Mouse (Mus musculus) neural tube, embryonic 13.5 days (tissue): ENCODE results near the gene Fshb. TPM values are rescaled to one million over a fixed set of nuclear protein-coding genes. Genes with fewer than 3 reads are reported as not detected.

ENCODE experiments used
- ATAC-seq: fragments of 200-750 bp; cut with Nextera tagmentation; 2 replicates; pipeline ENCODE4 v1.8.0; 2017; ENCODE audit warnings: low read depth, mild to moderate bottlenecking, moderate TSS enrichment, moderate library complexity
- H3K27ac ChIP-seq: fragments of 300-500 bp; sonication (generic); replicated peaks from 2 replicates; pipeline ENCODE4 v1.5.1; 2015; ENCODE audit warnings: moderate library complexity, mild to moderate bottlenecking, inconsistent platforms
- H3K27me3 ChIP-seq: fragments of 300-500 bp; sonication (generic); 2 replicates; pipeline ENCODE4 v1.6.1; 2015; ENCODE audit warnings: mild to moderate bottlenecking, inconsistent platforms
- H3K36me3 ChIP-seq: fragments of 300-500 bp; sonication (generic); 2 replicates; pipeline ENCODE4 v1.6.1; 2015; ENCODE audit warnings: mild to moderate bottlenecking, inconsistent platforms
- H3K4me1 ChIP-seq: fragments of 300-500 bp; sonication (generic); replicated peaks from 2 replicates; pipeline ENCODE4 v1.6.1; 2015; ENCODE audit warnings: inconsistent platforms
- H3K4me2 ChIP-seq: fragments of 300-500 bp; sonication (generic); 2 replicates; pipeline ENCODE4 v1.6.1; 2015; ENCODE audit warnings: inconsistent platforms, mild to moderate bottlenecking, moderate library complexity
- H3K4me3 ChIP-seq: fragments of 300-500 bp; sonication (generic); 2 replicates; pipeline ENCODE4 v1.5.1; 2015; ENCODE audit warnings: mild to moderate bottlenecking, inconsistent platforms
- H3K9ac ChIP-seq: fragments of 300-500 bp; sonication (generic); 2 replicates; pipeline ENCODE4 v1.6.1; 2015; ENCODE audit warnings: moderate library complexity, mild to moderate bottlenecking, inconsistent platforms
- H3K9me3 ChIP-seq: fragments of 300-500 bp; sonication (generic); 2 replicates; pipeline ENCODE4 v1.6.1; 2016; ENCODE audit warnings: inconsistent platforms
- WGBS: fragments of 180-500 bp; shearing (Covaris S2); methylation state at CpG from one replicate; pipeline ENCODE4 v1.1.7; 2015; 5-methylcytosine and 5-hydroxymethylcytosine counted together
- polyA plus RNA-seq: library from polyadenylated mRNA; unstranded; fragments of >200 nt; fragmentation: Nextera tagmentation; extraction: Ambion mirVana; gene quantifications from 2 replicates; pipeline ENCODE4 v1.2.1, GENCODE M21; 2015

The Fshb gene
- polyA plus RNA-seq: not detected in 2 replicates

DNA sequence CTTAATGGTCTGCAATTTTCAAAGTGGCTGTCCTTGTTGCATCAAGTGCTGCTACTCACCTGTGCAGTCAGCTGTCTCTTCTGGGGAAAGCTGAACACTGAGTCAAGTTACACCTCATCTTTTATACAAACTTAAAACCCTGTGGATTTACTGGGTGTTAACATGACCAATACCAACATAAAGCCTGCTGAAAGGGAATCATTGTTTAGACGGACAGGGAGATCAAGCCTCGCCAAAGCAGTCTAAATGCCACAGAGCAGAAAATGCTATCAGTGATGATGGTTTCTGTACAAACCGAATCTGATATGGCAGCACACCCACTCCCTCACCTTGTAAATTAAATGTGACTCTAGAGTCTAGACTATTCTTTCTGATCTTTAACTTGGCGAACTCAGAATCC, at the start of gene Fshb:
TSS of gene Fshb (minus strand) at position 101 of the 400 bp plus-strand sequence.
- Histone ChIP-seq H3K9ac (no peak within 1 kb of the TSS), H3K27ac (no peak within 1 kb of the TSS), H3K9me3 (no peaks in the 10 kb centered on the region), H3K4me1 (no peaks in the 10 kb centered on the region), H3K36me3 (no peaks in the 10 kb centered on the region), H3K27me3 (no peaks in the 10 kb centered on the region), H3K4me2 (no peak within 1 kb of the TSS), H3K4me3 (no peak within 1 kb of the TSS)
- WGBS: 86% methylated on average over 4 of the region's 4 CpGs
- ATAC-seq: no peak

- Histone ChIP-seq H3K27me3 (no peaks in the 10 kb centered on the region), H3K4me2 (no peak overlapping the region), H3K4me3 (no peak overlapping the region), H3K36me3 (no peaks in the 10 kb centered on the region), H3K9ac (no peak overlapping the region), H3K4me1 (0 out of 2 replicates have a peak, but pooled peaks cover 6% of the 10 kb centered on the region), H3K27ac (no peak overlapping the region), H3K9me3 (no peaks in the 10 kb centered on the region)
- no peak for ATAC-seq
- WGBS: 12% methylated on average over 2 of the region's 2 CpGs
Measured at GRCm38 (mm10) chr2:107084256-107084655, 24.8 kb upstream of the Fshb start.

DNA sequence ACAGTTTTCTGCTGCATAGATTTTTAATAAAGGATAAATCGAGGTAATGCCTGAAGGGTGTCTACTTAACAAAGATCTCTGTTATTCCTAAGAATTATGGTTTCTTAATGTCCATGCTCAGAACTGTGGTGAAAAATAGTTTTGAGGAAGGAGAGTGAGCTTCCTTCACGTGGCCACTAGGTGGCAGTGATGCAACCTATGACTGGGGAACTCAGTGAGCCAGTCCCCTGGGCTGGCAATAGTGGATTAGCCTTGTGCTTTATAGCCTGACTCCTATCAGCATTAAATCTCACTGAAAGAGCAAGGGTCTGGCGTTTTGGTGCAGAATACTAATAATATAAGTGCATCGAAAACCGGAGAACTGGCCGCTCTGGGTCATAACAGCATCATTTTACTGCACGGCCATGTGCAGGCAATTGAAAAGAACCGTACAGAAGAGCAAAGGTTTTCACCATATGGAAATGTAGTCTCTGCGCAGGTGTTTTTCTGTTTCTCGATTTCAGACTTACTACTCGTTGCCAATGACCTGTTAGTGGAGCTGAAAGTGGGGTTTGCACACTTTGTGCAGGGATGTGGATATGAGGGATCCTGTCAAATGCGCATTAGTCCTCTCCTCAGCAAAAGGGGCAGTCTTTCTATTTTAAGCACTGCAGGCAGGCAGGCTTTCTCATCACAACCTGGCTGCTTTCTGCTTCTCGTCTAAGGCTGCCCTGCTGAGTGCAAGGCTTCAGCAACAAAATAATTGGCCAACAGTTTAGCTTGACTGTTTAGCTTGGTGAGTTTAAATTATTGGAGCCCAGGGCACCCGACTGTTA, 23.8 kb upstream of the Fshb start:
- Histone ChIP-seq H3K9me3 (no peaks in the 10 kb centered on the region), H3K4me2 (no peak overlapping the region), H3K4me1 (0 out of 2 replicates have a peak, but pooled peaks cover 6% of the 10 kb centered on the region), H3K27me3 (no peaks in the 10 kb centered on the region), H3K9ac (no peak overlapping the region), H3K27ac (peak overlapping the region; percentile 72), H3K36me3 (no peaks in the 10 kb centered on the region), H3K4me3 (no peak overlapping the region)
- WGBS: 51% methylated on average over 14 of the region's 14 CpGs
- peak; percentile 85 for ATAC-seq

DNA sequence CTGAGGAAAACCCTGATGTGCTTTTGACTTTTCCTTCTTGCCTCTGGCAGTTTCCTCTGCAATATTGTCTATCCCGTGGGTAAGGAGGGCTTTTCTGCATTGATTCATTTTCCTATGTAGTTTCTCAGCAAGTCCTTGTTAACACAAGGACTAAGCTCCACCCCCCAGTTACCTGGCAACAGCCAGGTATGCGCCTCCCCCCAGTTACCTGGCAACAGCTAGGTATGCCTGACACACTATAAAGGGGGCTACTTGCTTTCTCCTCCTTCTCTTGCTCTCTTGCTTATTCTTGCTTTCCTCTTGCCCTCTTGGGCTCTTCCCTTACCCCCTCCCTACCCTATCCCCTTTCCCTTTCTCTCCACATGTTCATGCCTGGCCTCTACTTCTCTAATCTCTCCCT, 3.8 kb upstream of the Fshb start:
- H3K27ac ChIP-seq: no peak overlapping the region
- H3K9me3 ChIP-seq: no peaks in the 10 kb centered on the region
- WGBS: 44% methylated on average over 2 of the region's 2 CpGs
- H3K9ac ChIP-seq: no peak overlapping the region
- H3K36me3 ChIP-seq: no peaks in the 10 kb centered on the region
- H3K4me1 ChIP-seq: 0 out of 2 replicates have a peak, but pooled peaks cover 4% of the 10 kb centered on the region
- ATAC-seq: no peak
- no peak overlapping the region for H3K4me3 ChIP-seq
- no peak overlapping the region for H3K4me2 ChIP-seq
- no peaks in the 10 kb centered on the region for H3K27me3 ChIP-seq

DNA sequence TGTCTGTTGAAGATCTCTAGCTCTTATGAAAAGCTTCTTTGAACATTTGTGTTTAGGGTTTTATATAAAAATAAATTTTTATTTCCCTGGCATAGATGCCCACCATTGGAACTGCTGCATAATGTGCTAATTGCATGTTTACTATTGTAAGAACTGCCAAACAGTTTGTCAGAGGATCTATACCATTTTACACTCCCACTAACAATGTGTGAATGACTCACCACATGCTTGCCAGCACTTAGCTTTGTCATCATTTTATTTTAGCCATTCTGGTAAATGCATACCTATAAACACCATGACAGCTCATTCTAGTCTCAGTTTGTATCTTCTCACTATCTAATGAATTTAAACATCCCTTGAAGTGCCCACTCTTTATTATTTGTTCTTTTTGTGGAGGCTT, 13.5 kb downstream of the Fshb start:
- no peaks in the 10 kb centered on the region for H3K4me1 ChIP-seq
- no peak overlapping the region for H3K4me3 ChIP-seq
- no peaks in the 10 kb centered on the region for H3K27me3 ChIP-seq
- no peaks in the 10 kb centered on the region for H3K36me3 ChIP-seq
- H3K4me2 ChIP-seq: no peak overlapping the region
- no peak overlapping the region for H3K27ac ChIP-seq
- no peak overlapping the region for H3K9ac ChIP-seq
- no peaks in the 10 kb centered on the region for H3K9me3 ChIP-seq
- ATAC-seq: no peak

GRCm38 (mm10) chr2:107040816-107041215, 18.6 kb downstream of the Fshb start:
- Histone ChIP-seq H3K4me3 (no peak overlapping the region), H3K9ac (no peak overlapping the region), H3K9me3 (no peaks in the 10 kb centered on the region), H3K36me3 (no peaks in the 10 kb centered on the region), H3K4me2 (no peak overlapping the region), H3K4me1 (no peaks in the 10 kb centered on the region), H3K27me3 (no peaks in the 10 kb centered on the region), H3K27ac (no peak overlapping the region)
- 84% methylated on average over 4 of the region's 4 CpGs for WGBS
- no peak for ATAC-seq

- Histone ChIP-seq H3K36me3 (no peaks in the 10 kb centered on the region), H3K4me3 (no peak overlapping the region), H3K4me2 (no peak overlapping the region), H3K27me3 (no peaks in the 10 kb centered on the region), H3K27ac (no peak overlapping the region), H3K4me1 (no peaks in the 10 kb centered on the region), H3K9ac (no peak overlapping the region), H3K9me3 (no peaks in the 10 kb centered on the region)
- 94% methylated on average over 2 of the region's 2 CpGs for WGBS
- ATAC-seq: no peak
Measured at GRCm38 (mm10) chr2:107035980-107036379, 23.5 kb downstream of the Fshb start.

- Histone ChIP-seq H3K36me3 (no peaks in the 10 kb centered on the region), H3K9me3 (no peaks in the 10 kb centered on the region), H3K4me1 (0 out of 2 replicates have a peak, but pooled peaks cover 6% of the 10 kb centered on the region), H3K9ac (no peak overlapping the region), H3K4me3 (no peak overlapping the region), H3K4me2 (no peak overlapping the region), H3K27ac (no peak overlapping the region), H3K27me3 (no peaks in the 10 kb centered on the region)
- no peak for ATAC-seq
- WGBS: 83% methylated on average over 4 of the region's 4 CpGs
Measured at GRCm38 (mm10) chr2:107024694-107025093, 34.8 kb downstream of the Fshb start.

DNA sequence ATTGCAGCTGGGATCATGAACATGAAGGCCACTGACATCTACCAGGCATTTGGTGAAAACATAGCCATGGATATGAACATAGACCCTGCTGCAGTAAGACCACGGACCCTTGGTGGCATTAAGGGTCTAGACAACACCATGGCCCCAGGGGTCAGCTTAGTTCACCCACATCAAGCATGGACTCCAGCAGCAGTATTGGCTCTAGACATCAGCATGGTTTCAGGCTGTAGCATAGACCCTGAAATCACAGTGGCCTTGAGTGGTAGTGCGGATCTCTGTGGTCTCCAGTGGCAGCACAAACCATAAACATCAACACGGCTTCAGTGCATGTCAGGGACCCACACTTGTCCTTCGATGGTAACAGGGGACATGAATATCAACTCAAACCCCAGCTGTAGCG, 36.7 kb downstream of the Fshb start:
- Histone ChIP-seq H3K36me3 (no peaks in the 10 kb centered on the region), H3K9ac (no peak overlapping the region), H3K27ac (no peak overlapping the region), H3K4me3 (no peak overlapping the region), H3K9me3 (no peaks in the 10 kb centered on the region), H3K27me3 (no peaks in the 10 kb centered on the region), H3K4me2 (no peak overlapping the region), H3K4me1 (peaks cover 12% of the 10 kb centered on the region; the same call in 1 of the 2 replicates)
- ATAC-seq: no peak
- 94% methylated on average over 5 of the region's 5 CpGs for WGBS

DNA sequence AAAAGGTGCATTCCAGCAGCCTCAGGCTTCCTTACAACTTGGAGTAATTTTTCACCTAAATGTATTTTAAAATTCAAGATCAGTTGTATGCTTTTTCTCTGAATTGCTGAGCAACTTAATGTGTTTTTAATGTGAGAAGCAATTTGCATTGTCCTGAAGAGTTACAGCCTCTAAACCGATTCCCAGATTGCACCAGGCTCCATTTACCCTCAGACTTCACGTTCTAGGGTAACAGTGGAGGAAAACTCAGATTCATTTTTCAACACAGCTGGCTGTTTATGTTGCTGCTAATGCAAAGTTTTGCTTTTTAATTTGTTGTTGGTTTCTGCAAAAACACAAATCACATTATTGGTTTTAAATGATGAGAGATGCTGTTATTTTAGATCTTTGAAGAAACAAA, 40.1 kb downstream of the Fshb start:
- WGBS: 37% methylated on average over 2 of the region's 2 CpGs
- Histone ChIP-seq H3K9ac (no peak overlapping the region), H3K4me3 (no peak overlapping the region), H3K4me1 (peaks cover 12% of the 10 kb centered on the region; the same call in 1 of the 2 replicates), H3K36me3 (no peaks in the 10 kb centered on the region), H3K9me3 (no peaks in the 10 kb centered on the region), H3K27me3 (no peaks in the 10 kb centered on the region), H3K27ac (peak overlapping the region; percentile 38; the same call in 1 of the 2 replicates), H3K4me2 (no peak overlapping the region)
- ATAC-seq: no peak

- H3K27ac ChIP-seq: no peak overlapping the region
- WGBS: 80% methylated on average over 4 of the region's 4 CpGs
Measured at GRCm38 (mm10) chr2:107013161-107013560, 46.3 kb downstream of the Fshb start.

GRCm38 (mm10) chr2:107012318-107012717, 47.1 kb downstream of the Fshb start:
- no peaks in the 10 kb centered on the region for H3K4me1 ChIP-seq
- H3K27ac ChIP-seq: no peak overlapping the region
- no peak overlapping the region for H3K9ac ChIP-seq
- H3K4me3 ChIP-seq: no peak overlapping the region
- H3K4me2 ChIP-seq: no peak overlapping the region
- no peaks in the 10 kb centered on the region for H3K27me3 ChIP-seq
- no peaks in the 10 kb centered on the region for H3K9me3 ChIP-seq
- ATAC-seq: no peak
- 80% methylated on average over 4 of the region's 4 CpGs for WGBS
- no peaks in the 10 kb centered on the region for H3K36me3 ChIP-seq

More at GRCm38 (mm10) chr2:107013161-107013560, 46.3 kb downstream of the Fshb start:
- ATAC-seq: no peak
- Histone ChIP-seq H3K4me2 (no peak overlapping the region), H3K4me3 (no peak overlapping the region), H3K9me3 (no peaks in the 10 kb centered on the region), H3K36me3 (no peaks in the 10 kb centered on the region), H3K9ac (no peak overlapping the region), H3K27me3 (no peaks in the 10 kb centered on the region), H3K4me1 (no peaks in the 10 kb centered on the region)

DNA sequence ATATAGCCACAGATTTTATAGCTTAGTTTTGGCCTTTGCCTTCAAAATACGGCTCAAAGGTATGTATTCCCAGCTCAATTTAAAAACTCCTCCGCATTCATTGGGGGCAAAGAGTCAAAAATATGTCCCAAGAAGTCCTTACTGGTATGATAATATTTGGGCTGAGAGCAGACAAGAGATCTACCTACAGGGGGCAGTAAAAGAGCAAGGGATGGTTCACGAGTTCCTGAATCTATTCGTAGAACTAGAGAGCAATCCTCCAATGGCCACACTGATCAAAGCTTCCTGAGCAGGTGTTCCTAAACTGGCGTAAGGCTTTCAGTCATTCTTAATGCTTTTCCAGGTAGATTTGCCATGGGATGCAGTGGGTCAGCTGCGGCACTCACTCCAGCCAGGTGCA, 49.3 kb downstream of the Fshb start:
- Histone ChIP-seq H3K27me3 (no peaks in the 10 kb centered on the region), H3K4me3 (no peak overlapping the region), H3K9me3 (no peaks in the 10 kb centered on the region), H3K36me3 (no peaks in the 10 kb centered on the region), H3K4me2 (no peak overlapping the region), H3K9ac (no peak overlapping the region), H3K4me1 (no peaks in the 10 kb centered on the region), H3K27ac (no peak overlapping the region)
- ATAC-seq: no peak
- WGBS: 82% methylated on average over 6 of the region's 6 CpGs
